Mouse (Mus musculus) limb, embryonic 13.5 days (tissue): ENCODE results near the gene Ctsz. TPM values are rescaled to one million over a fixed set of nuclear protein-coding genes. Genes with fewer than 3 reads are reported as not detected.
A peak's percentile ranks its signal among the peaks of the same experiment; 100 is the strongest.

Experiments
- ATAC-seq: fragments of 200-750 bp; cut with Nextera tagmentation; 2 replicates; pipeline ENCODE4 v1.8.0; 2017; ENCODE audit warnings: low read depth, moderate number of reproducible peaks, moderate TSS enrichment; ENCODE audit not compliant: low FRiP score
- H3K27ac ChIP-seq: fragments of 300-500 bp; sonication (generic); 2 replicates; pipeline ENCODE4 v1.5.1; 2015; ENCODE audit warnings: inconsistent platforms, mild to moderate bottlenecking, moderate library complexity
- H3K27me3 ChIP-seq: fragments of 300-500 bp; sonication (generic); 2 replicates; pipeline ENCODE4 v1.6.1; 2015; ENCODE audit warnings: mild to moderate bottlenecking, inconsistent platforms
- H3K36me3 ChIP-seq: fragments of 300-500 bp; sonication (generic); 2 replicates; pipeline ENCODE4 v1.6.1; 2015; ENCODE audit warnings: inconsistent platforms, mild to moderate bottlenecking, moderate library complexity
- H3K4me1 ChIP-seq: fragments of 300-500 bp; sonication (generic); 2 replicates; pipeline ENCODE4 v1.6.1; 2015; ENCODE audit warnings: inconsistent platforms
- H3K4me2 ChIP-seq: fragments of 300-500 bp; sonication (generic); replicated peaks from 2 replicates; pipeline ENCODE4 v1.6.1; 2015; ENCODE audit warnings: inconsistent platforms, mild to moderate bottlenecking, moderate library complexity
- H3K4me3 ChIP-seq: fragments of 300-500 bp; sonication (generic); 2 replicates; pipeline ENCODE4 v1.5.1; 2015; ENCODE audit warnings: moderate library complexity, mild to moderate bottlenecking, inconsistent platforms
- H3K9ac ChIP-seq: fragments of 300-500 bp; sonication (generic); 2 replicates; pipeline ENCODE4 v1.6.1; 2015; ENCODE audit warnings: mild to moderate bottlenecking, inconsistent platforms
- H3K9me3 ChIP-seq: fragments of 300-500 bp; sonication (generic); 2 replicates; pipeline ENCODE4 v1.6.1; 2016; ENCODE audit warnings: inconsistent platforms
- WGBS: fragments of 180-500 bp; shearing (Covaris S2); methylation state at CpG from one replicate; pipeline ENCODE4 v1.1.7; 2015; 5-methylcytosine and 5-hydroxymethylcytosine counted together
- polyA plus RNA-seq: library from polyadenylated mRNA; unstranded; fragments of >200 nt; fragmentation: Nextera tagmentation; extraction: Ambion mirVana; gene quantifications from 2 replicates; pipeline ENCODE4 v1.2.1, GENCODE M21; 2015

Ctsz gene
- polyA plus RNA-seq, 1 experiment from 2014 or later: 177 TPM

- H3K27ac ChIP-seq: no peak overlapping the region
- 73% methylated on average over 11 of the region's 11 CpGs for WGBS
Observed at GRCm38 (mm10) chr2:174438181-174438580, 658 bp downstream of the Ctsz start.

GRCm38 (mm10) chr2:174437697-174437982, 1.2 kb downstream of the Ctsz start:
- Histone ChIP-seq H3K4me3 (peak overlapping the region; percentile 62), H3K36me3 (peaks cover 37% of the 10 kb centered on the region), H3K4me2 (peak overlapping the region; percentile 81), H3K27ac (no peak overlapping the region), H3K4me1 (peaks cover 27% of the 10 kb centered on the region), H3K9me3 (no peaks in the 10 kb centered on the region), H3K27me3 (no peaks in the 10 kb centered on the region), H3K9ac (no peak overlapping the region)
- ATAC-seq: no peak
- 93% methylated on average over 4 of the region's 4 CpGs for WGBS

More at GRCm38 (mm10) chr2:174438181-174438580, 658 bp downstream of the Ctsz start:
- H3K4me3 ChIP-seq: peak overlapping the region; percentile 62
- no peaks in the 10 kb centered on the region for H3K9me3 ChIP-seq
- peaks cover 32% of the 10 kb centered on the region for H3K4me1 ChIP-seq
- no peak for ATAC-seq
- peak overlapping the region; percentile 81 for H3K4me2 ChIP-seq
- peaks cover 32% of the 10 kb centered on the region for H3K36me3 ChIP-seq
- peak overlapping the region; percentile 70 for H3K9ac ChIP-seq
- no peaks in the 10 kb centered on the region for H3K27me3 ChIP-seq

GRCm38 (mm10) chr2:174436916-174437696, 1.7 kb downstream of the Ctsz start:
- Histone ChIP-seq H3K9me3 (no peaks in the 10 kb centered on the region), H3K27ac (no peak overlapping the region), H3K4me3 (no peak overlapping the region), H3K4me2 (peak overlapping the region; percentile 81; the same call in 1 of the 2 replicates), H3K27me3 (no peaks in the 10 kb centered on the region), H3K9ac (0 out of 2 replicates have a peak overlapping the region, but pooled peaks have one; percentile 9), H3K4me1 (peaks cover 25% of the 10 kb centered on the region), H3K36me3 (peaks cover 42% of the 10 kb centered on the region)
- WGBS: 92% methylated on average over 7 of the region's 7 CpGs
- ATAC-seq: no peak

- WGBS: 87% methylated on average over 26 of the region's 26 CpGs
- ATAC-seq: no peak
- Histone ChIP-seq H3K9me3 (no peaks in the 10 kb centered on the region), H3K36me3 (peaks cover 42% of the 10 kb centered on the region), H3K4me3 (no peak overlapping the region), H3K4me2 (no peak overlapping the region), H3K4me1 (peaks cover 25% of the 10 kb centered on the region), H3K27ac (no peak overlapping the region), H3K9ac (no peak overlapping the region), H3K27me3 (no peaks in the 10 kb centered on the region)
Observed at GRCm38 (mm10) chr2:174436076-174436701, 2.6 kb downstream of the Ctsz start.

GRCm38 (mm10) chr2:174434943-174435342, 3.9 kb downstream of the Ctsz start:
- WGBS: 95% methylated on average over 9 of the region's 9 CpGs

GRCm38 (mm10) chr2:174428996-174429591, 9.7 kb downstream of the Ctsz start:
- ATAC-seq: no peak

More at GRCm38 (mm10) chr2:174434943-174435342, 3.9 kb downstream of the Ctsz start:
- Histone ChIP-seq H3K4me2 (no peak overlapping the region), H3K36me3 (peaks cover 53% of the 10 kb centered on the region), H3K27me3 (no peaks in the 10 kb centered on the region), H3K9me3 (no peaks in the 10 kb centered on the region), H3K4me1 (peaks cover 25% of the 10 kb centered on the region), H3K27ac (no peak overlapping the region), H3K4me3 (no peak overlapping the region), H3K9ac (no peak overlapping the region)
- no peak for ATAC-seq

GRCm38 (mm10) chr2:174428076-174428835, 10.6 kb downstream of the Ctsz start:
- Histone ChIP-seq H3K9ac (no peak overlapping the region; the same call in 1 of the 2 replicates), H3K27me3 (no peaks in the 10 kb centered on the region), H3K9me3 (no peaks in the 10 kb centered on the region), H3K27ac (no peak overlapping the region), H3K4me1 (peaks cover 5% of the 10 kb centered on the region; the same call in 1 of the 2 replicates), H3K36me3 (peaks cover 86% of the 10 kb centered on the region), H3K4me2 (no peak overlapping the region), H3K4me3 (no peak overlapping the region)
- no peak for ATAC-seq
- 87% methylated on average over 18 of the region's 18 CpGs for WGBS

More at GRCm38 (mm10) chr2:174428996-174429591, 9.7 kb downstream of the Ctsz start:
- 75% methylated on average over 10 of the region's 10 CpGs for WGBS
- Histone ChIP-seq H3K27me3 (no peaks in the 10 kb centered on the region), H3K36me3 (peaks cover 84% of the 10 kb centered on the region), H3K4me1 (peaks cover 5% of the 10 kb centered on the region; the same call in 1 of the 2 replicates), H3K9me3 (no peaks in the 10 kb centered on the region), H3K9ac (no peak overlapping the region), H3K4me3 (no peak overlapping the region), H3K27ac (no peak overlapping the region), H3K4me2 (no peak overlapping the region)

- ATAC-seq: no peak
- H3K4me2 ChIP-seq: no peak overlapping the region
- H3K36me3 ChIP-seq: peaks cover 89% of the 10 kb centered on the region
- H3K4me1 ChIP-seq: peaks cover 5% of the 10 kb centered on the region; the same call in 1 of the 2 replicates
- H3K9me3 ChIP-seq: no peaks in the 10 kb centered on the region
- 94% methylated on average over 12 of the region's 12 CpGs for WGBS
- H3K4me3 ChIP-seq: no peak overlapping the region
- H3K27ac ChIP-seq: no peak overlapping the region
- no peaks in the 10 kb centered on the region for H3K27me3 ChIP-seq
- H3K9ac ChIP-seq: no peak overlapping the region
Observed at GRCm38 (mm10) chr2:174426856-174427255, 12.0 kb downstream of the Ctsz start.

GRCm38 (mm10) chr2:174424301-174425085, 14.3 kb downstream of the Ctsz start:
- no peaks in the 10 kb centered on the region for H3K27me3 ChIP-seq
- no peak overlapping the region for H3K4me2 ChIP-seq
- no peak overlapping the region for H3K4me3 ChIP-seq
- H3K4me1 ChIP-seq: peaks cover 4% of the 10 kb centered on the region; the same call in 1 of the 2 replicates
- no peak overlapping the region for H3K9ac ChIP-seq
- no peaks in the 10 kb centered on the region for H3K9me3 ChIP-seq
- 87% methylated on average over 11 of the region's 11 CpGs for WGBS
- H3K27ac ChIP-seq: no peak overlapping the region
- no peak for ATAC-seq
- peaks cover 100% of the 10 kb centered on the region for H3K36me3 ChIP-seq

- Histone ChIP-seq H3K4me2 (no peak overlapping the region), H3K9ac (no peak overlapping the region), H3K36me3 (peaks cover 73% of the 10 kb centered on the region), H3K27ac (no peak overlapping the region), H3K27me3 (no peaks in the 10 kb centered on the region), H3K4me3 (no peak overlapping the region), H3K4me1 (peaks cover 14% of the 10 kb centered on the region), H3K9me3 (no peaks in the 10 kb centered on the region)
- 84% methylated on average over 6 of the region's 6 CpGs for WGBS
- no peak for ATAC-seq
Observed at GRCm38 (mm10) chr2:174421107-174421506, 17.7 kb downstream of the Ctsz start.

GRCm38 (mm10) chr2:174415731-174416310, 23.0 kb downstream of the Ctsz start, which contains the start of gene Nelfcd:
Gene Nelfcd, plus strand, starts transcription at chr2:174415804.
- Histone ChIP-seq H3K4me2 (peak within 1 kb of the TSS; percentile 81), H3K4me3 (peak within 1 kb of the TSS; percentile 90), H3K27me3 (no peaks in the 10 kb centered on the region), H3K9ac (peak within 1 kb of the TSS; percentile 93), H3K36me3 (peaks cover 20% of the 10 kb centered on the region), H3K4me1 (peaks cover 14% of the 10 kb centered on the region), H3K27ac (0 out of 2 replicates have a peak within 1 kb of the TSS, but pooled peaks have one; percentile 40), H3K9me3 (no peaks in the 10 kb centered on the region)
- under 1% methylated on average over 40 of the region's 40 CpGs for WGBS
- peak; percentile 93 for ATAC-seq
